9 mouse cellular contexts compared by ENCODE assay signal in genomic region chr10:69571422-69571821, GRCm38 (mm10).
A peak's percentile ranks its signal among the peaks of the same experiment; 100 is the strongest.
DNase-seq lines count a peak whose midpoint lies in the region; ATAC-seq and TF ChIP-seq lines count a peak whose summit lies in the region.
"Had no signal": no experiment of that assay in that cellular context is flagged by ENCODE, and none has a peak within 500 bp of the region (broad histone marks: within the 10 kb centered on the region; RNA-seq: fewer than 3 reads in every experiment).

No protein-coding gene starts in this region.

- no peaks in the 10 kb centered on the region for H3K36me3 ChIP-seq in heart, embryonic 10.5 days
- no peaks in the 10 kb centered on the region for H3K36me3 ChIP-seq in forebrain, embryonic 15.5 days
- H3K36me3 ChIP-seq in liver, embryonic 14.5 days (replicated peaks; ENCODE audit: control insufficient read depth, insufficient read depth, low read depth) = no peaks in the 10 kb centered on the region

- peak overlapping the region; percentile 47 for H3K4me2 ChIP-seq in forebrain, embryonic 15.5 days (replicated peaks)
- peak overlapping the region; percentile 46 for H3K4me2 ChIP-seq in liver, embryonic 14.5 days (ENCODE audit: low read depth)

- intact Hi-C loops in heart, postnatal 36 days (cut with DNase I) = loop anchor here (5.0 kb wide), 1 partner anchor 39 kb away; no protein-coding TSS in a partner anchor

- H3K9me3 ChIP-seq in heart, embryonic 10.5 days = no peaks in the 10 kb centered on the region
- no peaks in the 10 kb centered on the region for H3K9me3 ChIP-seq in forebrain, embryonic 15.5 days
- no peaks in the 10 kb centered on the region for H3K9me3 ChIP-seq in liver, embryonic 14.5 days (ENCODE audit: control insufficient read depth, low read length)

- H3K27me3 ChIP-seq in heart, embryonic 10.5 days (ENCODE audit: insufficient read depth, poor library complexity, severe bottlenecking) = no peaks in the 10 kb centered on the region; the same call in 1 of the 2 replicates
- no peaks in the 10 kb centered on the region for H3K27me3 ChIP-seq in forebrain, embryonic 15.5 days
- H3K27me3 ChIP-seq in liver, embryonic 14.5 days (ENCODE audit: control insufficient read depth, insufficient read depth, low read length) = peaks cover 4% of the 10 kb centered on the region
- H3K27me3 ChIP-seq: Patski had no signal

- peak overlapping the region; percentile 50 for H3K4me3 ChIP-seq in heart, embryonic 10.5 days
- H3K4me3 ChIP-seq in forebrain, embryonic 15.5 days = peak overlapping the region; percentile 21
- H3K4me3 ChIP-seq in liver, embryonic 14.5 days (ENCODE audit: insufficient read depth in 1 of 2, low read depth in 2 of 2, low read length in 2 of 2) = peak overlapping the region in 1 of 2 experiments; percentile 18; a peak in 3 of 4 replicates

- 2% methylated on average over 8 of the region's 8 CpGs for WGBS in heart, embryonic 10.5 days
- WGBS in forebrain, embryonic 15.5 days = 3% methylated on average over 8 of the region's 8 CpGs
- 1% methylated on average over 8 of the region's 8 CpGs for WGBS in liver, embryonic 14.5 days (ENCODE audit: insufficient replicate concordance)

- H3K27ac ChIP-seq in heart, embryonic 10.5 days = peak overlapping the region; percentile 84
- H3K27ac ChIP-seq in forebrain, embryonic 15.5 days (replicated peaks) = no peak overlapping the region
- H3K27ac ChIP-seq in liver, embryonic 14.5 days = no peak overlapping the region

- no peak for TF ChIP-seq CTCF in liver, embryonic 14.5 days (IDR thresholded peaks at IDR 0.05; ENCODE audit: low read depth)

- peaks cover 79% of the 10 kb centered on the region for H3K4me1 ChIP-seq in heart, embryonic 10.5 days
- peaks cover 52% of the 10 kb centered on the region for H3K4me1 ChIP-seq in forebrain, embryonic 15.5 days
- no peaks in the 10 kb centered on the region for H3K4me1 ChIP-seq in liver, embryonic 14.5 days (replicated peaks; ENCODE audit: control insufficient read depth in 2 of 2, insufficient read depth in 2 of 2, low read length in 1 of 2)

- DNase-seq in heart, embryonic 10.5 days (ENCODE audit: low spot score) = no peak
- DNase-seq in heart, postnatal 36 days = no peak
- peak; percentile 82 for DNase-seq in NIH3T3 (ENCODE audit: low read depth)
- no peak for DNase-seq in liver, embryonic 14.5 days (ENCODE audit: low read depth in 3 of 3, low spot score in 3 of 3)
- DNase-seq in right cerebral cortex, adult 18-20 months = no peak
- no peak for DNase-seq in thymus, postnatal 0 days (ENCODE audit: low spot score)

- peak overlapping the region; percentile 24; the same call in 1 of the 2 replicates for H3K9ac ChIP-seq in forebrain, embryonic 15.5 days (replicated peaks)
- no peak overlapping the region for H3K9ac ChIP-seq in liver, embryonic 14.5 days (replicated peaks)

- no peak for ATAC-seq in forebrain, embryonic 15.5 days (replicated peaks)
- no peak for ATAC-seq in liver, embryonic 14.5 days (ENCODE audit: insufficient read depth)
- no peak for ATAC-seq in erythroid progenitor cell, adult 5-6 weeks (replicated peaks; ENCODE audit: low FRiP score, poor library complexity, severe bottlenecking)
- ATAC-seq: Patski had no signal

- TF ChIP-seq EP300 in liver, embryonic 14.5 days (IDR thresholded peaks at IDR 0.05; ENCODE audit: low read depth) = no peak
